Mouse (Mus musculus) G1E-ER4 (cell line): ENCODE results near the gene Pmm2. TPM values are rescaled to one million over a fixed set of nuclear protein-coding genes. Genes with fewer than 3 reads are reported as not detected.

Experiments
- GATA1 ChIP-seq: IDR thresholded peaks from one replicate; pipeline ENCODE4 v1.8.0; 2012; ENCODE audit warnings: low read length, inconsistent platforms
- polyA plus RNA-seq: library from polyadenylated mRNA; stranded (reverse); fragments of >175 nt; gene quantifications from 2 replicates; pipeline ENCODE4 v1.2.3, GENCODE M21; 2012

The Pmm2 gene
- polyA plus RNA-seq = 15.7 and 49.0 TPM in 2 replicates

DNA sequence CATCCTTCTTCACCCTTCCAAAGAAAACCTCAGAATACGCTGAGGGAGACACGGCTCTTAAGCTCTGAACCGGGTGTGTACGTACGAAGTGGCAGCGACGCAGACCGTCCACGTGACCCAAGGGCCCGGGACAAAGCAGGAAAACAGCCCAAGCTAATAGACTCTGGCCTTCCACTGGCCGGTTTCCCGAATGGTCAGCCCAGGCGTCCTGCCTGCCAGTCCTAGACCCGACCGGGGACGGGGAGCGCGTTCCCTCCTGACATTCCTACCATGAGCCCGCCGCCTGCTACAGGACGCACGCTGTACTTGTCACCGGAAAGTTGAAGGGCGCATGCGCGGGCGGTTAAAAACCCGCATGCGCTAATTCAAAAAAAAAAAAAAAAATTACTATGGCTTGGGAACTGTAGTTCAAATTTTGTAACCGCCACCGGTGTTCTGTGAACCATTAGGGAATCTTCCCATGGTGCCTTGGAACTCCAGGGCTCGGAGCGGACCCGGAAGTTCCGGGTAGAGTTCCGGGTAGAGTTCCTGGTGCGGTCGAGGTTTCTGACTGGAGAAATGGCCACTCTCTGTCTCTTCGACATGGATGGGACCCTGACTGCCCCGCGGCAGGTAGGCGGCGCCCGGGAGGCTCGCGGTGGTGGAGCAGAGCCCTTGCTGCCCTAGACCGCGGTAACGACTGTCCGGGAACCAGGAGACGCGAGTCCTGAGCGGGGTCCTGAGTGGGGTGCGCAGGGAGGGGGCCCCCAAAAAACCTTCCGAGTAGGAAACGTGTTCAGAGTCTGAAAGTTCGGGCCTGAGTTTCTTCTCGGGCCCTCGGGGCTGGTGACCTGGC is at the start of gene Pmm2, which contains the start of gene Tmem186:
Gene Pmm2 (plus strand): TSS at position 458 of the 835 bp plus-strand sequence.
Gene Tmem186 (minus strand): TSS at position 496 of the 835 bp plus-strand sequence.
- TF ChIP-seq GATA1 = no peak

DNA sequence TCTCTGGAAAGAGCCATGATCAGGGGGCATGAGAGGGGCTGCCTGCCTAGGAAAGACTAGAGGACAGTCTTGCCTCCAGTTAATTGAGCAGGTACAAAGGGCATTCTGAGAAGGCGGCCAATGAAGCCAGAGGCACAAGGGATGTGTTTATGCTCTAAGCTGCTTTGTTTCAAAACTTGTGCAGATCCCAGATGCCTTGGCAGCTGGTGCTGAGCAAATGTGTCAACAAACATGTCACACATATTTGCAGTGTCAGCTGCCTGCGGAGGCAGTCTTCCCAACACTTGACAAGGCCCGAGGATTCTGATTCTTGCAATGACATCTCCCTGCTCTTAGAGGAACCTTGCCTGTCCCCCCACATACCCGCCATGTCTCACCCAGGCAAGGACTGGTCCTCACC is 42.1 kb upstream of the Pmm2 start:
- no peak for TF ChIP-seq GATA1

DNA sequence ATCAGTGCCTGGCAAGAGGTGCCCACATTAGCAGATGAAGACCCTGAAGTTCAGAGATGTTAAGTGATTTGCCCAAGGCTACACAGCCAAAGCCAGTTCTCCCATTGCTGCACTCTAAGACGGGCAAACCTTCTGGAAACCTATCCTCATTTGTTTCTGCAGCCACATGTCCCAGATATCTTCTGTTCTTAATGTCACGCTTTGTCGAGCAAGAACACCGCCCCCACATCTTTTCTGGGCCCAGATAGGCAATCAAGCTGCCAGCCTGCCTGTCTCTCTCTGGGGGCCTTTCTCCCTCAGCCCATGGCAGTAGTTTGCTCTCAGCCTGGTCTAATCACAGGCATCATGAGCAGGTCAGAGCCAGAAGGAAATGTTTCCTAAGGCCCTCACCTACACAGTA is 41.1 kb upstream of the Pmm2 start:
- TF ChIP-seq GATA1 = no peak

DNA sequence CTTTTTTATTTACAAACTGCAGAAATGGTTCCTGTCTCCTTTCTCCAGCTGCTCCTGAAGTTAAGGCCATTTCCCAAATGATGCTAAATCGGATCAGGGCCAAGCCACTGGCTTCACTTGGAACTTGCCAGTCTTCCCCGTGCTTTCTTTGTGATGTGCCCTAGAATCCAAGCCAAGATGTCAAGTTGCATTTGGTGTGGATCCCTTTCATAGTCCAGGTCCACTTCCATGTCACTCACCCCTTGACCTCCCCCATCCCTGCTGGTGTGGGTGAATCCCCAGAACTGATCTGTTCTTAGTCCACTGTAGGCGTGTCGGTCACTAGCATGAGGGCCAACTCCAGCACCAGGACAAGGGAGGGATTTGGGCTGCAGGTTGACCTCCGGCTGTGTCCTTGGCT is 40.0 kb upstream of the Pmm2 start:
- no peak for TF ChIP-seq GATA1

DNA sequence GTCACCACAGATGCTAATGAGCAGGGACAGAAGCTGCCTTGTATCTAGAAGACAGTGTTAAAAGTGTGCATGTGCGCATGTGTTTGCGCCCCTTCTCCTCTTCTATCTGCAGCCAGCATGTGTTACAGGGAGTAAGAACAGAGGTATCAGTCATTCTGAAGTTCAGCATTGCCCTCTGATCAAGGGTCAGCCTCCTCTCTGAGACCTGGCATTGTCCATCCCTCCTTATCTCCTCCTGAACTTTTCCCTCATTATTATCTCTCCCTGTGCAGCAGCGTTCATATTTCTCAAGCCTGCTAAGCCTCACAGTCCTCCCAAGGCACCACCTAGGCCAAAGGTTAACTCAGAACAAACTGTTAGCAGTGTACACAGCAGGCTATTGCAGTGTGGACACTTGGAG is 33.7 kb upstream of the Pmm2 start:
- TF ChIP-seq GATA1 = no peak

- no peak for TF ChIP-seq GATA1
Observed at GRCm38 (mm10) chr16:8610397-8610796, 27.1 kb upstream of the Pmm2 start.

DNA sequence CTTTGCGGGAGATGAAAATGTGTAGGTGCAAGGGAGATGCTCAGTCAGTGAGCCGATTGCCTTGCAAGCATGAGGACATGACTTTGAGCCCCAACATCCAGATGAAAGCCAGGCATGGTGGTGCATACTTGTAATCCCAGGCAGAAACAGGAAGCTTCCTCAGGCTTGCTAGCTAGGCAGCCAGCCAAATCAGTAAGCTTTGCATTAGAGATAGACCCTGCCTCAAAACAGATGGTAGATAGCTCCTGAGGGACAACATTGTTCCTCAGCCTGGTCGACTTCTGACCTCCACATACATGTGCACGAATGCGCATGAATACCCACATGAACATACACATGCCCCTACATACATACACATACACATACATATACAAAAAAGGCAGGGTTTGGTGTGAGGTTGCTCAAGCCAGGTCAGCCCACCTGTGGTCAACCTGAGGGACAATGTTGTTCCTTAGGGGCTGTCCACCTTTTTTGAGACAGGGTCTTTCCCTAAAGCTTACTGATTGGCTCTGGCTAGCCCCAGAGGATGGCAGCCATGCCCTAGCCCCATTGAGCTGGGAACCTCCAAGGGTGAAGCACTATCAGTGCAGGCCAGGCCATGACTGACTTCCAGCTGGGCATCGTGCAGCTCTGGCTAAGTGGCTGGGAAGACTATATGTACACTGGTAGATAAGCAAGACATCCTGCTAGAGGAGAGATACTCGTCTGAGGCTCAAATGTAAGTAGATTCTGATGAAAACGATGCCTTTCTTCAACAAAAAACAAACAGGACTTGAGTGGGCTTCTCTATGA is 25.1 kb upstream of the Pmm2 start:
- TF ChIP-seq GATA1 = no peak

DNA sequence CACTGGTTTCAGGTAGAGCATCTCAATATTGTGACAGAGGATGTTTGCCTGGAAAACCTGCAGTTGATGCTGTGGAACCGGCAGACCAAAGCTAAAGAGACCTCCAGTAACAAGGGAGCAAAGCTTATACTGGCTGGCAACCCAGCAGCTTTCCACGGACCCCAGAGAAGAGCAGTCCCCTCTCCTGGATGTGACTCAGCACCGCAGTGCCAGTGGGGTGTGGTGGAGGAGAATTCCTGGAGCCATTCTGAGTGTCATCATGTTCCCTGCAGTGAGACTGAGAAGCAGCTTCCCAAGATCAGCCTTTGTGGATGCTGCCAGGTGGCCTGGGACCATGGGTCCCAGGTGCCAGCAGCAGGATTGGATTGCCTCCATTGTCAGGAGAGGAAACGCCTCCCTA is 24.4 kb upstream of the Pmm2 start:
- TF ChIP-seq GATA1 = no peak

- no peak for TF ChIP-seq GATA1
Observed at GRCm38 (mm10) chr16:8613447-8613846, 24.0 kb upstream of the Pmm2 start.

DNA sequence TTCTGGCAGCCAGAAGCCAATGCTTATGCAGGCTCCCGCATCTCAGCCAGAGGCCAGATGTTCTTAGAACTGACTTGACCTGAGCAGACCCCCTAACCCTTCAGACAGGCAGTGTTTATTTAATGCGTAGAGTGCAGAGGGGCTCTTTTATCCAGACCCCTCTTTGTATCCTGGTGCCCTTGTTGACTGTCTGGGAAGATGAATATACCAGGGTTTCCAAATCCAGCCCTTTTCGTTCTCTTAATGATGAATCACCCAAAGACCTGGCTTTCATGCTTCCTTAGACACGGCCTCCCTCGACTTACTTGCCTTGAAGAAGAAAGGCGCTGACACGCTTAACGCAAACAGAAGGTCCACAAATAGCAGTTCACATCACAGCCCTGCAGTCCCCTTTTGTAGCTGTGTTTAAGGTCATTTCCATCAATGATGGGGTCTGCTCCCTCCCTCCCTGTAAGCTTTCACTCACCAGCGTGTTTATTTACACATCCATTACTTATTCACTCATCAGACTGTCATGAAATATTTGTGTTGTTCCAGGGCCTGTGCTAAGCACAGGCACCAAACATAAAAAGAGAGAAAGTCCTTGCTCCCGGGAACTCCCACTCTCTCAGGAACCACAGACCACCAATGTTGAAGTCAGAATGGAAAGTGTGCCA is 17.7 kb upstream of the Pmm2 start:
- no peak for TF ChIP-seq GATA1

GRCm38 (mm10) chr16:8620315-8621115 is 17.0 kb upstream of the Pmm2 start:
- TF ChIP-seq GATA1 = no peak

GRCm38 (mm10) chr16:8630419-8630818 is 7.1 kb upstream of the Pmm2 start:
- no peak for TF ChIP-seq GATA1

DNA sequence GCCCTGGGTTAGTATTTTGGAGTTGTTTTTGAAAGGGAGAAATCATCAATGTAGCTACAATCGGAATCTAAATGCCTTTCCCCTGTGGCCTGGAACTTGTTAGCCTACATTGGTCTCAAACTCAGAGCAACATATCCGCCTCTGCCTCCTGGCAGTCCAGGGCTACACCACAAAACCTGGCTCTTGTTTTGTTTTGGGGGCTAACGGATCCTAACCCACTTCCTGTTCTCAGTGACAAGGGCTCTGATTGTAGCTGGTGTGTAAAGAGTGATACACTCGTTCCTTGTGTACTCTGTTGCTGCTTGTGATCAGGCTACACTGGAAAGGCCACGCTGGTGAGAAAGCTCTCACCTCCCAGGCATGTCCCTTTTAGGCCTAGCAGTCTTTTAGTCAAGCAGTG is 6.0 kb upstream of the Pmm2 start:
- TF ChIP-seq GATA1 = no peak

DNA sequence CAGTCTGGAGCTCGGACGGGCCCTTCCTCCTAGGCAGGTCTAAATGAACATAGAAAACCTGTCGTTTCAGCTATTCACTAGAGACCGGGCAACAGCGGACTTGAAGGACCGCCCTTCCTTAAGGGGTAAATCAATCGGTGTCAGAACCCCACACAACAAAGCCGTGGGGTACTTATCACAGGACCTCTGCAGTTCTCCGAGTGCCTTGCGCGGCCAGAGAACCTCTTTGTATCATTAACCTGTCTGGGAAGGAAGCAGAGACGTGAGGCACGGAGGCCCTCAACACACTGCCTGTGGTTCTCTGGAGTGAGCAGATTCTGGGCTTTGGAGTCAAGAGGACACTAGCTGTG is 632 bp upstream of the Pmm2 start:
- TF ChIP-seq GATA1 = no peak

DNA sequence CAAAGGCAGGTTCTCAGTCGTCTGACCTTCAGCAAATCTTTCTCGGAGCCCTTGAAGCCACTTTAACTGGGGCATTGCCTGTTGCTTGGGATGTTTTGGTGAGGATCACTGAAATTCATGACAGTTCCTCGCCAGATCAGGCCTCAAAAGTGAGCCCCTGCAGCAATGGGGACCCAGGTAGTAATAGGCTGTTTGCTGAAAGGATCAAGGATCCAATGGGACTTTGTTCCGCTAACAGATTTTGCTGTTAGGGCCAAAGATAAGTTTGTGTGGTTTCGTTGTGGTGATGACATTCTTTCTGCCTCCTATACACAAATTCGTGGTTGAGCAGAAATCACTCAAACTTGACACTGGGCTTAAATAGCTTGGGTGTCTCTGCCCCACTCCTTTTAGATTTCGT is 657 bp downstream of the Pmm2 start:
- no peak for TF ChIP-seq GATA1

- peak; percentile 50 for TF ChIP-seq GATA1
Observed at GRCm38 (mm10) chr16:8639466-8640191, 2.2 kb downstream of the Pmm2 start.
